Mouse (Mus musculus) lung, adult 2 months (tissue): Measurements from ENCODE around the gene Exosc6.

Source experiments
- CTCF ChIP-seq: fragments of 200-500 bp; IDR thresholded peaks from 2 replicates; pipeline ENCODE4 v1.5.1; 2011; ENCODE audit warnings: mild to moderate bottlenecking, low read length, control low read depth; ENCODE audit not compliant: insufficient read depth
- POLR2A ChIP-seq: fragments of 200-500 bp; IDR thresholded peaks from 2 replicates; pipeline ENCODE4 v1.6.1; 2011; ENCODE audit warnings: low read depth, mild to moderate bottlenecking, control low read depth, low read length, borderline replicate concordance; ENCODE audit errors: extremely low read depth

GRCm38 (mm10) chr8:111079461-111079860 is 23.3 kb downstream of the Exosc6 start:
- TF ChIP-seq CTCF (no peak), POLR2A (no peak)
